Mouse (Mus musculus): ENCODE data around the gene Thg1l.
A peak's percentile ranks its signal among the peaks of the same experiment; 100 is the strongest.

Gene Thg1l

DNA sequence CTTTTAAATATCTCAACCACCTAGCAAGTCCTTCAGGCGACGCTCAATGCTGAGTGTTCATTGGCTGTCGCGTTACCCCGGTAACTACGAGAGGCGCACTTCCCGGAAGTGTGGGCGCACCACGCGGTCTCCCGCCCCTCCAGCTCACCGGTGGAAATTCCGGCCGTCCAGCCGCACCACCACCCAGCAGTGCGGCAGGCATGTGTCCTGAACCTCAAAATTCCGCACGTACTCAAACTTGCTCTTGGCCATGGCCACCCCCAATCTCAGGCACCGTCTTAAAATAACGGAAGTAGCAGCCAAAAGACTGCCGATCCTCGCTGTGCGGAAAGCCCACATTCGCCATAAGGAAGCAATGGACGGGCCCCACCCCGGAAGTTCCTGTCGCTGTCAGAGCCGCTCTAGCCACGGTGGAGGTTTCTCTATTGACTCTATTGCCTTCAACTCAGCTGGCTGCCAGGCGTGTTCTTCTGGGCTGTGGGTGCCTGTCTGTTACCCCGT lies at the start of gene Thg1l:
Gene Thg1l (minus strand): TSS at position 368 of the 501 bp plus-strand sequence.
- peak; percentile 96 for DNase-seq (ENCODE audit: low spot score)

GRCm38 (mm10) chr11:45992087-45992486 lies 36.8 kb upstream of the Thg1l start:
- no peak for DNase-seq (ENCODE audit: low spot score)

- DNase-seq (ENCODE audit: low spot score) = peak; percentile 55
Observed at GRCm38 (mm10) chr11:45991604-45992003, 36.3 kb upstream of the Thg1l start.

DNA sequence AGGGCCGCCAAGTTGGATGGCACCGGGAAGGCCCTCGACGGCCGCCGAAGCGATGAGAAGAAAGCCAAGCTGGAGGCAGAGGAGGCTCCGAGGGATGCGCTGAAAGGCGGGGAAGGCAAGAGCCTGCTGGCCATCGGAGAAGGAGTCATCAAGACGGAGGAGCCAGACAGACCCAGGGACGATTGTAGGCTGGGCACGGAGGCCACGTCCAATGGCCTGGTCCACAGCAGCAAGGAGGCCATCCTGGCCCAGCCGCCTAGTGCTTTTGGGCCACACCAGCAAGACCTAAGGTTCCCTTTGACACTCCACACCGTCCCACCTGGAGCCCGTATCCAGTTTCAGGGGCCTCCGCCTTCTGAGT lies 25.6 kb upstream of the Thg1l start:
- no peak for DNase-seq (ENCODE audit: low spot score)

DNA sequence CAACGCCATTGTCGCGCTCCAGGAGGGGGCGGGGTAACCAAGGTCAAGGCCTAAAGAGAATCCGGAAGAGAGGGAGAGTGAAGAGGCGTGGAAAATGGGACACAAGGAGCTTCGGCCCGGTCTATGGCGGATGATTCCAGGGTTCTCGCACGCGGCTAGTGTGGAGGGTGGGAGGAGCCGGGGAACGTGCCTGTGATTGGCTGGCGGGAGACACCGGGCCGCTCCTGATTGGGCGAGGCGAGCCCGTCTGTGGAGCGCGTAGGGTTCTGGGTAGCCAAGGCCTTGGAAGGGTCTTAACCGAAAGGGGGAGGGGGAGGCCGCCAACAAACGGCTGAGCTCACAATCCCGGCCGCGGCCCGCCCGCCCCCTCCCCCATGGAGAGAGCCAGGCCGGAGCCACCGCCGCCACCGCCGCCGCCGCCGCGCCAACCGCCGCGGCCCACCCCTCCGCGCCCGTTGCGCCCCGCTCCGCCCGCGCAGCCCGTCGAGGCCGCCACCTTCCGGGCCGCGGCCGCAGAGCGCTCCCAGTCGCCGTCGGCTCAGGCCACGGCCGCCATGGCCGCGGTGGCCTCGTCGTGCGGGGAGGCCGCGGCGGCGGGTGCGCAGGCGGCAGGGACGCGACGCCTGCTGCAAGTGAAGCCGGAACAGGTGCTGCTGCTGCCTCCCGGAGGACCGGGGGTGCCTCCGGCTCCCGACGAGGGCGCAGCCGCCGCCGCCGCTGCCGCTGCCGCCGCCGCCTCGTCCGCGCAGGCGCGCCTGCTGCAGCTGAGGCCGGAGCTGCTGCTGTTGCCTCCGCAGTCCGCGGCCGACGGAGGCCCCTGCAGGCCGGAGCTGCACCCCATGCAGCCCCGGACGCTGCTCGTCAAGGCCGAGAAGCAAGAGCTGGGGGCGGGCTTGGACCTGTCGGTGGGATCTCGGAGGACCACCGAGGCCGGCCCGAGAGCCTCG lies 24.9 kb upstream of the Thg1l start, which contains the start of gene Sox30:
Gene Sox30 (plus strand): TSS at position 365 of the 947 bp plus-strand sequence.
- DNase-seq (ENCODE audit: low spot score) = peak; percentile 76

DNA sequence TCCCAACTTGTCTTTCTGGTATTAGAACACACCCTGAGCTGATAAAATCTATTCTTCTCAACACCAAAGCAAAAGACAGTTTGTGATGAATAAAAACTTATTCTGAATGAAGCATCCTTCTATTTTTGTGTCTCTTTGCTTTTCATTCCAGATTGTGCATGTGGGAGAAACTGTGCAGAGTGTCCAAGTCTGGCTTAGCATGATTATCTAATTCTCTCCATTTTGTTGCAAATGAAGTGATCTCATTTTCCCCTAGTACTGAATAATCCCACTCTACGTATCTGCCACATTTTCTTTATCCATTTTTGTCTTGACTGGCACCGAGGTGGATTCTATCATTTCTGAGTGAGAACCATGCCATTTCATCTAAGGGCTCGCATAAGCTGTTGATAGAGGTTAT lies 20.8 kb upstream of the Thg1l start:
- DNase-seq (ENCODE audit: low spot score) = no peak

DNA sequence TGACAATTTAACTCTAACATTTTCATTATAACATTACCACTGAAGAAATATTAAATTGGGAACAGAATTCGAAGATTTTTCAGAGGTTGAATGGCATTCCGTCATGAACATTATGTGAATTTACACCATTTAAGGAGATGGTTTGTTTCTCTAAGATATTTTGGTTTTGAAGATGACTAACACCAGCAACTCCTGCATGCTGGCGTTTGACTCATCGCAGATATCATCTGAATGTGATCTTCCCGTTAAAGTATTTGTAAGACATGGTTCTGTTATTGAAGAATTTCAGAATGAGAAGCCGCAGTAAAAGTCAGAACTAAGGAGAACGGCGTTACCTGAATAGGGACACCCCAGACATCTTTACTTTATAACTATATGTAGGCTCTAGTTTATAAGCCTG lies 19.2 kb upstream of the Thg1l start:
- DNase-seq (ENCODE audit: low spot score) = no peak

- DNase-seq (ENCODE audit: low spot score) = no peak
Observed at GRCm38 (mm10) chr11:45973635-45974034, 18.3 kb upstream of the Thg1l start.

GRCm38 (mm10) chr11:45968466-45968865 lies 13.2 kb upstream of the Thg1l start:
- no peak for DNase-seq (ENCODE audit: low spot score)

GRCm38 (mm10) chr11:45966896-45967295 lies 11.6 kb upstream of the Thg1l start:
- DNase-seq (ENCODE audit: low spot score) = no peak

DNA sequence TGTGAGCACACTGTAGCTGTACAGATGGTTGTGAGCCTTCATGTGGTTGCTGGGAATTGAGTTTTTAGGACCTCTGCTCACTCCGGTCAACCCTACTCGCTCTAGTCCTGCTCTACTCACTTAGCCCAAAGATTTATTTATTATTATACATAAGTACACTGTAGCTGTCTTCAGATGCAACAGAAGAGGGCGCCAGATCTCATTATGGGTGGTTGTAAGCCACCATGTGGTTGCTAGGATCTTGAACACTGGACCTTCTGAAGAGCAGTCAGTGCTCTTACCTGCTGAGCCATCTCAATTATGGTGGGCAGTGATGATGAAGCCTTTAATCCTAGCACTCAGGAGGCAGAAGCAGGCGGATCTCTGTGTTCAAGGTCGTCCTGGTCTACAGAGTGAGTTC lies 4.7 kb upstream of the Thg1l start:
- peak; percentile 8 for DNase-seq (ENCODE audit: low spot score)

GRCm38 (mm10) chr11:45959598-45959997 lies 4.3 kb upstream of the Thg1l start:
- DNase-seq (ENCODE audit: low spot score) = peak; percentile 44

GRCm38 (mm10) chr11:45947491-45947890 lies 7.8 kb downstream of the Thg1l start:
- DNase-seq (ENCODE audit: low spot score) = no peak

GRCm38 (mm10) chr11:45946796-45947195 lies 8.5 kb downstream of the Thg1l start:
- no peak for DNase-seq (ENCODE audit: low spot score)

DNA sequence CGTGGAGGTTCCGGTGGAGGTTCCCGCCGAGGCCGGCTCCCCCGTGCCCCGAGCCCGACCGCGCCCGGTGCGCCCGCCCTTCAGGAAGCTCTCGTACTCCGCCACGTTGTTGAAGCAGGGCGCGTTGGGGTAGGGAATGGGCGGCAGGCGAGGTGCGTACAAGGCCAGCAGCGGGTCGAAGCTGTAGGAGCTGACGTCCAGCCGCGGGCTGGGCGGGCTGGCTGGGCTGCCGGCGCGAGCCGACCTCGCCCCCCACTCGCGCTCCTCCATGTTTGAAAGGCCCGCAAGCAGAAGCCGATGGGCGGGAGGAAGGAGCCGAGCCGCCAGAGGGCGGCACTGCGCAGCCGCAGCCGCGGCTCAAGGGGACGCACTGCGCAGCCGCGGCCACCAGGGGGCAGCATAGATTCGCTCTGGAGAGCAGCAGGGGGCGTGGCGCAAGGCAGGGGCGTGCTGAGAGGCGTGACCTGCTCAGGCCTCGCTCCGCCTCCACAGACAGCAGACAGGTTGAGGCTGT lies 10.6 kb downstream of the Thg1l start, which contains the start of gene Lsm11:
Gene Lsm11 (minus strand): TSS at position 293 of the 514 bp plus-strand sequence.
- peak; percentile 95 for DNase-seq (ENCODE audit: low spot score)

- DNase-seq (ENCODE audit: low spot score) = peak; percentile 41
Observed at GRCm38 (mm10) chr11:45943891-45944642, 11.2 kb downstream of the Thg1l start.

DNA sequence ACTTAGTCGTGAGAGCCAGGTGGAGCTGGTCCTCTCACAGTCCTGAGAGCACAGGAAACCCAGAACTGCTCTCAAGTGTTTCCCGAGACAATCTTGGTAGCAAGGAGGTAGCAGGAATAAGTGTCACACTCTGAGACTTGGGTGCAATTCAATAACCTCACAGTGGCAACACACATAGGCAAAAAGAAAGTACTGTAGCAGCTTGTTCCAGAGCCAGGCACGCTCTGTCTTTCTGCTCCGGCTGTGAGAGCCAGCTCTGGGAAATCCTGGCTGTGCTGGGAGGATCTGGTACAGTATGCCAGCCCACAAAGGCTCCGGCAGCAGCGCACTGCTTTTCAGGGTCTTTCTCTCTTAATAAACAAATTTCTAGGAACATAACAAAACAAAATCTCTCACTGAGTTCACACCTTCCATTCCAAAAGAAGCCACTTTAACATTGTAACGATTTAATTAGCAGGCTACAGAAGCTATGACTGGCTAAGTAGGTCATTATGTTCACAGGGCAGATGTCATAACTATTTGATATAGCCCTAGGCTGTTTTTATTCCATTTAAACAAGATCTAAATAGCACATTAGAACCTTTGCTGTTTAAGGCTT lies 12.1 kb downstream of the Thg1l start:
- no peak for DNase-seq (ENCODE audit: low spot score)

DNA sequence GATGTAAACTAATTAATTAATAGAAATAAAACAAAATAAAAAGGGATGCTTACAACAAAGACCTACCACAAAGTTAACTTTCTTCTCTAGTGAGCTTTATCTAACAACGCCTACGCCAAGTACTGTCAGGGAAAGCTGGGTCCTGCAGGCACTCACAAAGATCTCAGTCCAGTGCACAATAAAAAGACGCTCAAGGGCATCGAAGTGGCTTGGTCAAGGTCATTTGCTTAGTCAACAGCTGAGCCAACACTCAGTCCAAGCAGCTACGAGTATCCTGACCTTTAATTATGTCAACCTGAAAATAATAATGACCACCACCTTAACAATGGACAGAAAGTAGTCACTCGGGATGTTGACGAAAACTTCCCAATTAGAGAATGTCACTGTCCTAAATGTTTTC lies 13.0 kb downstream of the Thg1l start:
- no peak for DNase-seq (ENCODE audit: low spot score)

- no peak for DNase-seq (ENCODE audit: low spot score)
Observed at GRCm38 (mm10) chr11:45938917-45939316, 16.4 kb downstream of the Thg1l start.

- DNase-seq (ENCODE audit: low spot score) = no peak
Observed at GRCm38 (mm10) chr11:45937478-45937877, 17.8 kb downstream of the Thg1l start.

- no peak for DNase-seq (ENCODE audit: low spot score)
Observed at GRCm38 (mm10) chr11:45932771-45933170, 22.5 kb downstream of the Thg1l start.

GRCm38 (mm10) chr11:45929541-45929940 lies 25.8 kb downstream of the Thg1l start:
- no peak for DNase-seq (ENCODE audit: low spot score)

Data from embryo, embryonic 10.5 days (tissue).